Mouse (Mus musculus): ENCODE data around the gene Bbof1. TPM values are rescaled to one million over a fixed set of nuclear protein-coding genes. Genes with fewer than 3 reads are reported as not detected.

The Bbof1 gene
- polyA plus RNA-seq, 1 experiment from 2014 or later, result 0.31 TPM

GRCm38 (mm10) chr12:84448181-84448580 lies 39.3 kb downstream of the Bbof1 start:
- no peak overlapping the region for H3K4me2 ChIP-seq (ENCODE audit: low read depth, low read length)
- no peak overlapping the region for H3K9ac ChIP-seq (ENCODE audit: low read depth, low read length)
- 63% methylated on average over 6 of the region's 6 CpGs for WGBS (ENCODE audit: insufficient replicate concordance)
- peaks cover 13% of the 10 kb centered on the region for H3K4me1 ChIP-seq (ENCODE audit: control insufficient read depth, low read depth, low read length)
- no peak overlapping the region for H3K4me3 ChIP-seq (ENCODE audit: low read depth, low read length)
- no peaks in the 10 kb centered on the region for H3K36me3 ChIP-seq (ENCODE audit: control insufficient read depth, insufficient read depth)
- no peaks in the 10 kb centered on the region for H3K9me3 ChIP-seq (replicated peaks; ENCODE audit: control insufficient read depth, low read length)
- H3K27me3 ChIP-seq (ENCODE audit: control insufficient read depth, insufficient read depth, low read depth, low read length), result no peaks in the 10 kb centered on the region; the same call in 1 of the 2 replicates
- no peak for ATAC-seq (ENCODE audit: low read depth)
- no peak overlapping the region for H3K27ac ChIP-seq (ENCODE audit: low read length)

DNA sequence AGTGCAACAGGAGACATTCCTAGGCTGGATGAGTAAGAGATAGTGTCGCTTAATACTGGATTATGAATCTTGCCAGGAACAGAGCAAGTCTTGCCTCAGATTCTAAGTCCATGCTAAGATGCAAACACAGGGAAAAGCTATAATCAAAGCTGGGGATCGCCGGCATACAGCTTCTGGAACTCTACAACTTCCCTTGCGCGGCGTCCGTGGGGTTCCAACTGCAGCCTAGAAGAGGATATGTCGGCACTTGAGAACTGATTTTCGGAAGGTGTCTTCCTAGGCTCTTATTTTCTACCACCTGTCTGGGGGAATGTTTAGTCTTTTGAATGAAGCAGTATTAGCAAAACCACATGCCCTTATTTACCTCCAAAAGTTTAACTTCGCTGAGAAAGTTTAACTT lies 41.0 kb downstream of the Bbof1 start:
- H3K4me3 ChIP-seq (ENCODE audit: low read depth, low read length), result peak overlapping the region; percentile 91
- ATAC-seq (ENCODE audit: low read depth), result no peak
- H3K27me3 ChIP-seq (ENCODE audit: control insufficient read depth, insufficient read depth, low read depth, low read length), result no peaks in the 10 kb centered on the region; the same call in 1 of the 2 replicates
- peak overlapping the region; percentile 87 for H3K27ac ChIP-seq (ENCODE audit: low read length)
- H3K4me2 ChIP-seq (ENCODE audit: low read depth, low read length), result peak overlapping the region; percentile 76
- H3K9me3 ChIP-seq (replicated peaks; ENCODE audit: control insufficient read depth, low read length), result no peaks in the 10 kb centered on the region
- peak overlapping the region; percentile 76 for H3K9ac ChIP-seq (ENCODE audit: low read depth, low read length)
- 52% methylated on average over 10 of the region's 10 CpGs for WGBS (ENCODE audit: insufficient replicate concordance)
- peaks cover 22% of the 10 kb centered on the region for H3K4me1 ChIP-seq (ENCODE audit: control insufficient read depth, low read depth, low read length)
- no peaks in the 10 kb centered on the region for H3K36me3 ChIP-seq (ENCODE audit: control insufficient read depth, insufficient read depth)

DNA sequence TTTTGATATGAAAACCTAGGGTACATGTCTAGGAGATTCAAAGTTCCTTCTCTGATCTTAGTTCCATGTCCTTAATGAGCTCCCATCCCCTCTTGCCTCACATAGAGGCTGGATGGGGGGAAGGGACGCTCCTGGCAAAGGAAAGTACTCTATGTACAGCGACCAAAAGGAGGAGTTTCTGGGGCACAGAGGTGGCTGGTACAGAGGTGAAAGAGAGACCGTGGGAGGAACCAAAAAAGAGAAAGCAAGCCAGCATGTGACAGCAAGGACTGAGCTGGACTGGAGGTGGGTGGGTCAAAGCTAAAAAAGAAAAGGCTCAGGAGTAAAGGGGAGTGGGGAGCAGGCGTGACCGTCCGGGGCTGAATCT lies 41.5 kb downstream of the Bbof1 start:
- 0 out of 2 replicates have a peak, but pooled peaks have one; percentile 0 for ATAC-seq (ENCODE audit: low read depth)
- H3K27ac ChIP-seq (ENCODE audit: low read length), result peak overlapping the region; percentile 87
- H3K9me3 ChIP-seq (replicated peaks; ENCODE audit: control insufficient read depth, low read length), result no peaks in the 10 kb centered on the region
- peak overlapping the region; percentile 76 for H3K9ac ChIP-seq (ENCODE audit: low read depth, low read length)
- peaks cover 22% of the 10 kb centered on the region for H3K4me1 ChIP-seq (ENCODE audit: control insufficient read depth, low read depth, low read length)
- peak overlapping the region; percentile 91 for H3K4me3 ChIP-seq (ENCODE audit: low read depth, low read length)
- no peaks in the 10 kb centered on the region; the same call in 1 of the 2 replicates for H3K27me3 ChIP-seq (ENCODE audit: control insufficient read depth, insufficient read depth, low read depth, low read length)
- WGBS (ENCODE audit: insufficient replicate concordance), result 0% methylated on average over 6 of the region's 6 CpGs
- H3K4me2 ChIP-seq (ENCODE audit: low read depth, low read length), result peak overlapping the region; percentile 76
- H3K36me3 ChIP-seq (ENCODE audit: control insufficient read depth, insufficient read depth), result no peaks in the 10 kb centered on the region

DNA sequence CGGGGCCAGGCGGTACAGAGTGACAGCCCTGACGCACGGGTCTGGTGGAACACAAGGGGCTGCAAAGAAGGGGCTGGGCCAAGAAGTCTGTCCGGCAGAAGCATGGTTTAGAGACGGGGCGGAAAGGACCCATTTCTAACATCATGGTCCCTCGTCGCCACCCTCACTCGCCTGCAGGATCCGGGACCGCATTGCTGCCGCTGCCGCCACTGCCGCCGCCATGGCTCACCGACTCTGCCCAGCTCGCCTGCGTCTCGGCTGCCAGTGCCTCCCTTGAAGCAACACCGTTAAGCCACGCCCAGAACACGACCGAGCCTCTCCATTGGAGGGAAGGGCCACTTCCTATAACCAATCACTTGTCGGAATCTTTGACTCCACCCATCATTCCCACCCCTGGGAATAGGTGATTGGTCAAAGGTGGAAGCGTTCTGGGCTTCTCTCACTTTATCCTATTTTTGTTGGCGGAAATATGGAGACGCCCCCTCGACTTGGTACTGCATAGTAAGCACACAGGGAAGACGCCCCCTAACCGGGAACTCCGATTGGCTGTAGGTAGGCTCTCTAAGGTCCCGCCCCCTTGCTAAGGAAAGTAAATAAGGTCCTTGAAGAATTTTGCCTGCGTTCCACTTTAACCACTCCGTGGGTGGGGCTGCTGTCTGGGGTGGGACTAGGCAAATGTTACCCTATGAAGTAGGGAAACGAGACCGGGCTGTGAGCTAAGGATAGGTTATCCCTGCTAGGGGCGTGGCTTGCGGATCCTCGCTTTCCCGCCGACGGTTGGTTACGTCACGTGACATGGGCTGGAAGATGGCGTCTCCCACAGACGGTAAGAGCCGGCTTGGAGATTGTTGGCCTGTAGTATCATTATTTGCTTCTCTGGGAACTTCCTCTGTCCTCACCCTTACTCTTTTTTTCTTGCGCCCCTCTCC lies 42.1 kb downstream of the Bbof1 start, which contains the start of the genes Aldh6a1 and Lin52:
Gene Aldh6a1 (minus strand): TSS at position 287 of the 929 bp plus-strand sequence.
Gene Lin52 (plus strand): TSS at position 705 of the 929 bp plus-strand sequence.
- peak within 1 kb of the TSS; percentile 76 for H3K9ac ChIP-seq (ENCODE audit: low read depth, low read length)
- peaks cover 22% of the 10 kb centered on the region for H3K4me1 ChIP-seq (ENCODE audit: control insufficient read depth, low read depth, low read length)
- WGBS (ENCODE audit: insufficient replicate concordance), result under 1% methylated on average over 49 of the region's 49 CpGs
- no peaks in the 10 kb centered on the region for H3K9me3 ChIP-seq (replicated peaks; ENCODE audit: control insufficient read depth, low read length)
- ATAC-seq (ENCODE audit: low read depth), result peak; percentile 94
- H3K36me3 ChIP-seq (ENCODE audit: control insufficient read depth, insufficient read depth), result no peaks in the 10 kb centered on the region
- H3K27me3 ChIP-seq (ENCODE audit: control insufficient read depth, insufficient read depth, low read depth, low read length), result no peaks in the 10 kb centered on the region; the same call in 1 of the 2 replicates
- peak within 1 kb of the TSS; percentile 76 for H3K4me2 ChIP-seq (ENCODE audit: low read depth, low read length)
- H3K4me3 ChIP-seq (ENCODE audit: low read depth, low read length), result peak within 1 kb of the TSS; percentile 91
- peak within 1 kb of the TSS; percentile 87 for H3K27ac ChIP-seq (ENCODE audit: low read length)

GRCm38 (mm10) chr12:84451801-84452200 lies 42.9 kb downstream of the Bbof1 start:
- Histone ChIP-seq H3K9ac (ENCODE audit: low read depth, low read length) (peak overlapping the region; percentile 71), H3K36me3 (ENCODE audit: control insufficient read depth, insufficient read depth) (no peaks in the 10 kb centered on the region), H3K4me3 (ENCODE audit: low read depth, low read length) (peak overlapping the region; percentile 91), H3K27me3 (ENCODE audit: control insufficient read depth, insufficient read depth, low read depth, low read length) (no peaks in the 10 kb centered on the region), H3K4me2 (ENCODE audit: low read depth, low read length) (peak overlapping the region; percentile 76), H3K4me1 (ENCODE audit: control insufficient read depth, low read depth, low read length) (peaks cover 22% of the 10 kb centered on the region), H3K9me3 (replicated peaks; ENCODE audit: control insufficient read depth, low read length) (no peaks in the 10 kb centered on the region), H3K27ac (ENCODE audit: low read length) (peak overlapping the region; percentile 85)
- WGBS (ENCODE audit: insufficient replicate concordance), result under 1% methylated on average over 11 of the region's 11 CpGs
- ATAC-seq (ENCODE audit: low read depth), result no peak

DNA sequence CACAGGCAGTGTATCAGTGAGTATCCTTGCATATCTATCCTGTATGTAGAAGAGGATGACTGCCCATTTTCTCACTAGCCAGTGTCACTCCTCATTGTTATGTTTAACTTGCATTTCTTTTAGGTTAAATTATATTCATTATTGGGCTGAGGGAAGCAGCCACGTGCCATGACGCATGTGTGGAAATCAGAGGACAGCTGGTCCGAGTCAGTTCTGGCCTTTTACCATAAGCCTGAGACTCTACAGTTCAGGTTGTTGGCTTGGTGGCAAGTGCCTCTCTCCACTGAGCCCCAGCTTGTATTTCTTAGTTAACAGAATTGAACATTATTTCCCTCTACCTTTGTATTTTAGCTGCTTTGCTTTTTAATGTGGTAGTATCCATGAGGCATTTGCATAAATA lies 48.0 kb downstream of the Bbof1 start:
- Histone ChIP-seq H3K9ac (ENCODE audit: low read depth, low read length) (no peak overlapping the region), H3K4me2 (ENCODE audit: low read depth, low read length) (no peak overlapping the region), H3K27me3 (ENCODE audit: control insufficient read depth, insufficient read depth, low read depth, low read length) (no peaks in the 10 kb centered on the region), H3K4me1 (ENCODE audit: control insufficient read depth, low read depth, low read length) (peaks cover 18% of the 10 kb centered on the region), H3K9me3 (replicated peaks; ENCODE audit: control insufficient read depth, low read length) (no peaks in the 10 kb centered on the region), H3K4me3 (ENCODE audit: low read depth, low read length) (no peak overlapping the region), H3K27ac (ENCODE audit: low read length) (no peak overlapping the region), H3K36me3 (ENCODE audit: control insufficient read depth, insufficient read depth) (peaks cover 22% of the 10 kb centered on the region)
- WGBS (ENCODE audit: insufficient replicate concordance), result 77% methylated on average over 3 of the region's 3 CpGs
- no peak for ATAC-seq (ENCODE audit: low read depth)

- ATAC-seq (ENCODE audit: low read depth), result no peak
- WGBS (ENCODE audit: insufficient replicate concordance), result 76% methylated on average over 1 of the region's 1 CpGs
- H3K4me2 ChIP-seq (ENCODE audit: low read depth, low read length), result no peak overlapping the region
- no peaks in the 10 kb centered on the region for H3K27me3 ChIP-seq (ENCODE audit: control insufficient read depth, insufficient read depth, low read depth, low read length)
- no peaks in the 10 kb centered on the region for H3K4me1 ChIP-seq (ENCODE audit: control insufficient read depth, low read depth, low read length)
- H3K9me3 ChIP-seq (replicated peaks; ENCODE audit: control insufficient read depth, low read length), result no peaks in the 10 kb centered on the region
- no peak overlapping the region for H3K27ac ChIP-seq (ENCODE audit: low read length)
- H3K9ac ChIP-seq (ENCODE audit: low read depth, low read length), result no peak overlapping the region
- no peak overlapping the region for H3K4me3 ChIP-seq (ENCODE audit: low read depth, low read length)
- peaks cover 34% of the 10 kb centered on the region for H3K36me3 ChIP-seq (ENCODE audit: control insufficient read depth, insufficient read depth)
These were observed 51.0 kb downstream of the Bbof1 start for GRCm38 (mm10) chr12:84459845-84460244.

GRCm38 (mm10) chr12:84461416-84461815 lies 52.5 kb downstream of the Bbof1 start:
- Histone ChIP-seq H3K9ac (ENCODE audit: low read depth, low read length) (no peak overlapping the region), H3K4me3 (ENCODE audit: low read depth, low read length) (no peak overlapping the region), H3K4me1 (ENCODE audit: control insufficient read depth, low read depth, low read length) (no peaks in the 10 kb centered on the region), H3K4me2 (ENCODE audit: low read depth, low read length) (no peak overlapping the region), H3K27me3 (ENCODE audit: control insufficient read depth, insufficient read depth, low read depth, low read length) (no peaks in the 10 kb centered on the region), H3K9me3 (replicated peaks; ENCODE audit: control insufficient read depth, low read length) (no peaks in the 10 kb centered on the region), H3K36me3 (ENCODE audit: control insufficient read depth, insufficient read depth) (peaks cover 35% of the 10 kb centered on the region), H3K27ac (ENCODE audit: low read length) (no peak overlapping the region)
- ATAC-seq (ENCODE audit: low read depth), result no peak
- WGBS (ENCODE audit: insufficient replicate concordance), result 83% methylated on average over 5 of the region's 5 CpGs

DNA sequence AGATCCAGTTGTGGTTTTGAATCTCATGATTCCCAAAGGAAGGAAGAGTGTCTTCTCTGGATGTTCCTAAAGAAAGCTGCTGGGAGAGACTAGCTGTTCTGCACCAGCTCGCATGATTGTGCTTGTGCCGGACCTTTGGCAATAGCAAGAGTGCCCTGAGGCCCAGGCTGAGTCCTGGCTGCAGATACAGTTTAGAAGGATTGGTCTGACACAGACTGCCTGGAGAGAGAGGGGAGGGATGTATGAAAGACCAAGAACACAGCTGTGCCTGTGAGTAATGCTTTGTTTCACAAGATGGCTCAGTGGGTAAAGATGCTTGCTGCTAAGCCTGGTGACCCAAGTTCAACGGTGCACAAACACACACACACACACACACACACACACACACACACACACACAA lies 54.0 kb downstream of the Bbof1 start:
- Histone ChIP-seq H3K4me3 (ENCODE audit: low read depth, low read length) (no peak overlapping the region), H3K9ac (ENCODE audit: low read depth, low read length) (no peak overlapping the region), H3K36me3 (ENCODE audit: control insufficient read depth, insufficient read depth) (peaks cover 35% of the 10 kb centered on the region), H3K27ac (ENCODE audit: low read length) (no peak overlapping the region), H3K4me1 (ENCODE audit: control insufficient read depth, low read depth, low read length) (no peaks in the 10 kb centered on the region), H3K27me3 (ENCODE audit: control insufficient read depth, insufficient read depth, low read depth, low read length) (no peaks in the 10 kb centered on the region), H3K9me3 (replicated peaks; ENCODE audit: control insufficient read depth, low read length) (no peaks in the 10 kb centered on the region), H3K4me2 (ENCODE audit: low read depth, low read length) (no peak overlapping the region)
- 84% methylated on average over 3 of the region's 3 CpGs for WGBS (ENCODE audit: insufficient replicate concordance)
- ATAC-seq (ENCODE audit: low read depth), result no peak

All from liver, embryonic 16.5 days (tissue).